ENCODE assay signal across 8 mouse cellular contexts in the genomic region with DNA sequence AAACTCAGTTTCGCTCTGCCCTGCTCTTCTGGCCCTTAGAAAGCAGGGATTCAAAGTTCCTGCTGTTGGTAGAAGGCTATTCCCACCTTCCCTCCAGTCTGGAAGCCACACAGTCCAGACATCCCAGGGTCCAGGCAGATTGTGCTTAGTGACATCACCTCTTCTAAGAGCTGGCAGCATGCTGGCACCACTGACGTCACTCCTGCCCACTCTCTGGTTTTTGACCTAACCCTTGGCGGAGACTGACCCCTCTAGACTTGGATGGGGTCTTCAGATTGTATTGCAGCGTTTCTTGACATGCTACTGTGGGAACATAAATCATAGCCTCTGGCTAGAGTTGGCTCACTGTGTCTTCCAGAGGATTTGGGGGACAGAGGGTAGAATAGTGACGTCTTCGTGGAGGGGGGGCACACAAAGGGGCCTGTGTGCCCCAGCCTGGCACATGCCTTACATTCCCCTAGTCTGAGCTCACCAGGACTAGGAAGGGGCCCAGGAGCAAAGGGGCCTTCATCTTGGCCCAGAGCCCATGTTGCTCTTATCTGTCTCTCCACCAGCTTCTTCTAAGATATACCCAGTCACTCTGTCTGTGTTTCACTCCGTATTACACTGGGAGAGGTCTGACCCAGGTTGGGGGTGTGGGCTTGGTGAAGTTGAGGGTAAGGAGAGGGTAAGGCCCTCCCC. TPM values are rescaled to one million over a fixed set of nuclear protein-coding genes. Genes with fewer than 3 reads are reported as not detected.
DNase-seq lines count a peak whose midpoint lies in the region; ATAC-seq and TF ChIP-seq lines count a peak whose summit lies in the region.

No protein-coding gene starts in this region.

- peaks cover 66% of the 10 kb centered on the region for H3K27me3 ChIP-seq in G1E (ENCODE audit: insufficient read depth, low read length)
- peaks cover 45% of the 10 kb centered on the region for H3K27me3 ChIP-seq in forebrain, embryonic 13.5 days
- peaks cover 60% of the 10 kb centered on the region for H3K27me3 ChIP-seq in liver, embryonic 14.5 days (ENCODE audit: control insufficient read depth, insufficient read depth, low read length)

- H3K36me3 ChIP-seq in G1E (replicated peaks) = peaks cover 16% of the 10 kb centered on the region
- peaks cover 16% of the 10 kb centered on the region; the same call in 1 of the 2 replicates for H3K36me3 ChIP-seq in forebrain, embryonic 13.5 days (ENCODE audit: poor library complexity, severe bottlenecking)
- H3K36me3 ChIP-seq in liver, embryonic 14.5 days (replicated peaks; ENCODE audit: control insufficient read depth, insufficient read depth, low read depth) = no peaks in the 10 kb centered on the region

- 56% methylated on average over 7 of the region's 7 CpGs for WGBS in forebrain, embryonic 13.5 days
- WGBS in liver, embryonic 14.5 days (ENCODE audit: insufficient replicate concordance) = 50% methylated on average over 7 of the region's 7 CpGs

- H3K4me1 ChIP-seq in G1E (ENCODE audit: insufficient read depth, low read depth, low read length) = peaks cover 44% of the 10 kb centered on the region
- H3K4me1 ChIP-seq in forebrain, embryonic 13.5 days = peaks cover 46% of the 10 kb centered on the region
- H3K4me1 ChIP-seq in liver, embryonic 14.5 days (replicated peaks; ENCODE audit: control insufficient read depth in 2 of 2, insufficient read depth in 2 of 2, low read length in 1 of 2) = no peaks in the 10 kb centered on the region

- peak overlapping the region; percentile 88 for H3K4me3 ChIP-seq in gastrocnemius, adult 2 months
- H3K4me3 ChIP-seq in G1E (ENCODE audit: low read depth, low read length) = peak overlapping the region; percentile 64; the same call in 1 of the 2 replicates
- H3K4me3 ChIP-seq in forebrain, embryonic 13.5 days = peak overlapping the region; percentile 52
- H3K4me3 ChIP-seq in liver, embryonic 14.5 days (ENCODE audit: insufficient read depth in 1 of 2, low read depth in 2 of 2, low read length in 2 of 2) = no peak overlapping the region; a peak in 1 of 4 replicates

- peak overlapping the region; percentile 94 for H3K27ac ChIP-seq in gastrocnemius, adult 2 months
- H3K27ac ChIP-seq in forebrain, embryonic 13.5 days = peak overlapping the region; percentile 35
- no peak overlapping the region for H3K27ac ChIP-seq in liver, embryonic 14.5 days

- TF ChIP-seq EP300 in liver, embryonic 14.5 days (IDR thresholded peaks at IDR 0.05; ENCODE audit: low read depth) = no peak

- TF ChIP-seq CTCF in gastrocnemius, adult 2 months (IDR thresholded peaks at IDR 0.05) = no peak
- TF ChIP-seq CTCF in G1E (IDR thresholded peaks at IDR 0.05; ENCODE audit: low read depth, low read length) = no peak
- no peak for TF ChIP-seq CTCF in liver, embryonic 14.5 days (IDR thresholded peaks at IDR 0.05; ENCODE audit: low read depth)

- H3K9ac ChIP-seq in forebrain, embryonic 13.5 days = peak overlapping the region; percentile 71
- H3K9ac ChIP-seq in liver, embryonic 14.5 days (replicated peaks) = no peak overlapping the region

- DNase-seq in gastrocnemius, adult 2 months = no peak
- no peak for DNase-seq in gastrocnemius, postnatal 14 days
- DNase-seq in G1E (ENCODE audit: low spot score) = peak; percentile 55
- no peak for DNase-seq in liver, embryonic 14.5 days (ENCODE audit: low read depth in 3 of 3, low spot score in 3 of 3)
- no peak for DNase-seq in thymus, postnatal 10 days (ENCODE audit: low spot score in 2 of 2)
- DNase-seq in layer of hippocampus, postnatal 36 days = no peak
- DNase-seq in urinary bladder, adult 2 months (ENCODE audit: low spot score) = no peak

- peak overlapping the region; percentile 89 for H3K4me2 ChIP-seq in forebrain, embryonic 13.5 days
- peak overlapping the region; percentile 56; the same call in 1 of the 2 replicates for H3K4me2 ChIP-seq in liver, embryonic 14.5 days (ENCODE audit: low read depth)

- intact Hi-C loops in gastrocnemius, adult 2 months (cut with DNase I) = no loop called here
- intact Hi-C loops in gastrocnemius, postnatal 14 days (cut with DNase I; ENCODE audit: low total_unique reads) = loop anchor here (10.0 kb wide), 1 partner anchor 99 kb away; a partner anchor contains a TSS

- ATAC-seq in G1E (ENCODE audit: extremely low read depth, insufficient number of reproducible peaks, low FRiP score, poor library complexity, severe bottlenecking) = no peak
- peak; percentile 41; the same call in 1 of the 2 replicates for ATAC-seq in forebrain, embryonic 13.5 days
- no peak for ATAC-seq in liver, embryonic 14.5 days (ENCODE audit: insufficient read depth)

- no peaks in the 10 kb centered on the region for H3K9me3 ChIP-seq in G1E (replicated peaks)
- no peaks in the 10 kb centered on the region for H3K9me3 ChIP-seq in forebrain, embryonic 13.5 days (replicated peaks)
- no peaks in the 10 kb centered on the region for H3K9me3 ChIP-seq in liver, embryonic 14.5 days (ENCODE audit: control insufficient read depth, low read length)

RNA-seq across cellular contexts. Expression of a gene that starts 1.6 kb away (rescaled TPM):
- 10 to 100 TPM; 17.5 to 24.4 TPM for total RNA-seq in gastrocnemius, adult 2 months (2021)
- 10 to 100 TPM; 62.3 to 83.8 TPM for total RNA-seq in gastrocnemius, postnatal 14 days (2021)
- total RNA-seq in G1E (2014; fragmentation: Nextera tagmentation) = not detected in 2 replicates
- 0.06 and 0.16 TPM in 2 replicates for total RNA-seq in G1E (2017)
- not detected in 2 replicates for polyA plus RNA-seq in G1E (2012)
- polyA plus RNA-seq in forebrain, embryonic 13.5 days (2015; fragmentation: Nextera tagmentation; extraction: Ambion mirVana) = 15.6 and 16.7 TPM in 2 replicates
- polyA plus RNA-seq in liver, embryonic 14.5 days (2012; rRNA removed) = 6.1 and 6.2 TPM in 2 replicates
- polyA plus RNA-seq in liver, embryonic 14.5 days (2014; fragmentation: Nextera tagmentation; extraction: Ambion mirVana) = 3.1 and 3.4 TPM in 2 replicates
- 10 to 100 TPM; 15.6 to 18.8 TPM for total RNA-seq in layer of hippocampus, postnatal 36 days (2021)
- polyA plus RNA-seq in urinary bladder, adult 2 months (2012; rRNA removed) = 182 and 219 TPM in 2 replicates

RNA-seq across cellular contexts. Expression of a gene that starts 22.6 kb away (rescaled TPM):
- total RNA-seq in gastrocnemius, adult 2 months (2021) = 1 to 10 TPM; 3.0 to 3.1 TPM
- total RNA-seq in gastrocnemius, postnatal 14 days (2021) = 1 to 10 TPM; 6.4 to 8.4 TPM
- total RNA-seq in G1E (2014; fragmentation: Nextera tagmentation) (40.6 and 46.9 TPM in 2 replicates), G1E (2017) (10.5 and 11.4 TPM in 2 replicates)
- polyA plus RNA-seq in G1E (2012) = 29.7 and 41.9 TPM in 2 replicates
- polyA plus RNA-seq in forebrain, embryonic 13.5 days (2015; fragmentation: Nextera tagmentation; extraction: Ambion mirVana) = 45.7 and 50.1 TPM in 2 replicates
- 21.9 and 26.2 TPM in 2 replicates for polyA plus RNA-seq in liver, embryonic 14.5 days (2012; rRNA removed)
- polyA plus RNA-seq in liver, embryonic 14.5 days (2014; fragmentation: Nextera tagmentation; extraction: Ambion mirVana) = 29.4 and 34.3 TPM in 2 replicates
- total RNA-seq in layer of hippocampus, postnatal 36 days (2021) = 10 to 100 TPM; 28.4 to 28.6 TPM
- polyA plus RNA-seq in urinary bladder, adult 2 months (2012; rRNA removed) = 14.5 and 20.5 TPM in 2 replicates

RNA-seq across cellular contexts. Expression of a gene that starts 22.6 kb away (rescaled TPM):
- 1 to 10 TPM in 1 of 2 experiments, under 1 TPM in 1; 0.71 to 1.4 TPM for total RNA-seq in gastrocnemius, adult 2 months (2021)
- 1 to 10 TPM in 1 of 2 experiments, under 1 TPM in 1; 0.23 to 1.2 TPM for total RNA-seq in gastrocnemius, postnatal 14 days (2021)
- total RNA-seq in G1E (2014; fragmentation: Nextera tagmentation) (not detected in 2 replicates), G1E (2017) (0.12 and 0.27 TPM in 2 replicates)
- polyA plus RNA-seq in G1E (2012) = 0.15 TPM in 1 of 2 replicates, not detected in the other
- polyA plus RNA-seq in forebrain, embryonic 13.5 days (2015; fragmentation: Nextera tagmentation; extraction: Ambion mirVana) = 0.19 TPM in 1 of 2 replicates, not detected in the other
- polyA plus RNA-seq in liver, embryonic 14.5 days (2012; rRNA removed) = 0.05 and 0.09 TPM in 2 replicates
- not detected in 2 replicates for polyA plus RNA-seq in liver, embryonic 14.5 days (2014; fragmentation: Nextera tagmentation; extraction: Ambion mirVana)
- under 1 TPM; 0.35 to 0.61 TPM for total RNA-seq in layer of hippocampus, postnatal 36 days (2021)
- polyA plus RNA-seq in urinary bladder, adult 2 months (2012; rRNA removed) = 0.27 and 0.36 TPM in 2 replicates

RNA-seq across cellular contexts. Expression of a gene that starts 28.8 kb away (rescaled TPM):
- total RNA-seq in gastrocnemius, adult 2 months (2021) = 1 to 10 TPM; 2.5 to 7.6 TPM
- 10 to 100 TPM; 22.9 to 25.7 TPM for total RNA-seq in gastrocnemius, postnatal 14 days (2021)
- total RNA-seq in G1E (2014; fragmentation: Nextera tagmentation) (not detected in 2 replicates), G1E (2017) (0.29 TPM in 1 of 2 replicates, not detected in the other)
- 0.21 TPM in 1 of 2 replicates, not detected in the other for polyA plus RNA-seq in G1E (2012)
- 1.0 and 1.2 TPM in 2 replicates for polyA plus RNA-seq in forebrain, embryonic 13.5 days (2015; fragmentation: Nextera tagmentation; extraction: Ambion mirVana)
- 0.24 and 0.27 TPM in 2 replicates for polyA plus RNA-seq in liver, embryonic 14.5 days (2012; rRNA removed)
- 0.27 and 0.30 TPM in 2 replicates for polyA plus RNA-seq in liver, embryonic 14.5 days (2014; fragmentation: Nextera tagmentation; extraction: Ambion mirVana)
- 10 to 100 TPM; 17.0 to 17.6 TPM for total RNA-seq in layer of hippocampus, postnatal 36 days (2021)
- polyA plus RNA-seq in urinary bladder, adult 2 months (2012; rRNA removed) = 27.2 and 31.4 TPM in 2 replicates

RNA-seq across cellular contexts. Expression of a gene that starts 34.3 kb away (rescaled TPM):
- not detected for total RNA-seq in gastrocnemius, adult 2 months (2021)
- total RNA-seq in gastrocnemius, postnatal 14 days (2021) = under 1 TPM in 1 of 2 experiments, not detected in 1; 0.06 TPM
- total RNA-seq in G1E (2014; fragmentation: Nextera tagmentation) = not detected in 2 replicates
- total RNA-seq in G1E (2017) = not detected in 2 replicates
- not detected in 2 replicates for polyA plus RNA-seq in G1E (2012)
- polyA plus RNA-seq in forebrain, embryonic 13.5 days (2015; fragmentation: Nextera tagmentation; extraction: Ambion mirVana) = 0.06 and 0.23 TPM in 2 replicates
- polyA plus RNA-seq in liver, embryonic 14.5 days (2012; rRNA removed) = not detected in 2 replicates
- polyA plus RNA-seq in liver, embryonic 14.5 days (2014; fragmentation: Nextera tagmentation; extraction: Ambion mirVana) = not detected in 2 replicates
- total RNA-seq in layer of hippocampus, postnatal 36 days (2021) = 1 to 10 TPM in 1 of 2 experiments, under 1 TPM in 1; 0.17 to 2.5 TPM
- polyA plus RNA-seq in urinary bladder, adult 2 months (2012; rRNA removed) = 0.13 and 0.21 TPM in 2 replicates

Comparison
In these comparisons a context has a peak if more than half of its experiments do, and no peak if none do; other contexts are left out.
1. H3K4me3 ChIP-seq: peak in gastrocnemius, adult 2 months (single experiment), G1E (single experiment) and forebrain, embryonic 13.5 days (single experiment); none in liver, embryonic 14.5 days (0 of 2).
2. RNA of a gene that starts 1.6 kb away (total RNA-seq): 62.3 to 83.8 TPM in gastrocnemius, postnatal 14 days, 17.5 to 24.4 TPM in gastrocnemius, adult 2 months and 15.6 to 18.8 TPM in layer of hippocampus, postnatal 36 days; 0.06 to 0.16 TPM in G1E; every median in the first group is over 10 times any median in the second.